Mouse (Mus musculus): Measurements from ENCODE around the gene Tcf7l2.

- no peak for TF ChIP-seq CTCF (IDR thresholded peaks at IDR 0.05; ENCODE audit: low read depth)
- TF ChIP-seq EP300 (IDR thresholded peaks at IDR 0.05; ENCODE audit: low read depth) = no peak
Measured at GRCm38 (mm10) chr19:55742386-55743000, 873 bp downstream of the Tcf7l2 start.

Measured in liver, embryonic 14.5 days (tissue).